Mouse (Mus musculus): ENCODE data around the gene Gcnt2. TPM values are rescaled to one million over a fixed set of nuclear protein-coding genes. Genes with fewer than 3 reads are reported as not detected.
"Not testable (repeated sequence)": the region's sequence is repeated elsewhere in the genome, so short reads cannot be mapped to it uniquely, and the experiment has no call there.

The Gcnt2 gene
- polyA plus RNA-seq, 1 experiment from 2014 or later, result 7.4 TPM

GRCm38 (mm10) chr13:40892547-40892946 lies 33.0 kb downstream of the Gcnt2 start:
- H3K27me3 ChIP-seq (ENCODE audit: control insufficient read depth, insufficient read depth, low read length), result 0 out of 2 replicates have a peak, but pooled peaks cover 3% of the 10 kb centered on the region
- DNase-seq (ENCODE audit: low spot score) (no peak), ATAC-seq (ENCODE audit: low FRiP score) (no peak)
- H3K9me3 ChIP-seq (ENCODE audit: control insufficient read depth, low read length), result no peaks in the 10 kb centered on the region
- H3K4me2 ChIP-seq (replicated peaks; ENCODE audit: low read depth, low read length), result no peak overlapping the region
- H3K4me3 ChIP-seq (ENCODE audit: low read depth, low read length), result no peak overlapping the region
- H3K9ac ChIP-seq (ENCODE audit: low read depth, low read length), result no peak overlapping the region
- 89% methylated on average over 4 of the region's 4 CpGs for WGBS
- no peaks in the 10 kb centered on the region for H3K4me1 ChIP-seq (replicated peaks; ENCODE audit: control insufficient read depth, insufficient read depth, low read length)
- H3K36me3 ChIP-seq (ENCODE audit: control insufficient read depth, insufficient read depth, low read length), result no peaks in the 10 kb centered on the region
- H3K27ac ChIP-seq (ENCODE audit: low read depth, low read length), result no peak overlapping the region

GRCm38 (mm10) chr13:40893573-40893972 lies 34.0 kb downstream of the Gcnt2 start:
- ATAC-seq (ENCODE audit: low FRiP score) (no peak), DNase-seq (ENCODE audit: low spot score) (no peak)
- H3K9me3 ChIP-seq (ENCODE audit: control insufficient read depth, low read length), result no peaks in the 10 kb centered on the region
- no peaks in the 10 kb centered on the region for H3K36me3 ChIP-seq (ENCODE audit: control insufficient read depth, insufficient read depth, low read length)
- H3K9ac ChIP-seq (ENCODE audit: low read depth, low read length), result no peak overlapping the region
- no peak overlapping the region for H3K4me2 ChIP-seq (replicated peaks; ENCODE audit: low read depth, low read length)
- no peak overlapping the region for H3K4me3 ChIP-seq (ENCODE audit: low read depth, low read length)
- 69% methylated on average over 3 of the region's 3 CpGs for WGBS
- no peaks in the 10 kb centered on the region for H3K4me1 ChIP-seq (replicated peaks; ENCODE audit: control insufficient read depth, insufficient read depth, low read length)
- H3K27ac ChIP-seq (ENCODE audit: low read depth, low read length), result no peak overlapping the region
- H3K27me3 ChIP-seq (ENCODE audit: control insufficient read depth, insufficient read depth, low read length), result no peaks in the 10 kb centered on the region

GRCm38 (mm10) chr13:40898049-40898690 lies 38.6 kb downstream of the Gcnt2 start:
- DNase-seq (ENCODE audit: low spot score); H3K27ac ChIP-seq (ENCODE audit: low read depth, low read length); H3K27me3 ChIP-seq (ENCODE audit: control insufficient read depth, insufficient read depth, low read length); H3K36me3 ChIP-seq (ENCODE audit: control insufficient read depth, insufficient read depth, low read length); H3K9ac ChIP-seq (ENCODE audit: low read depth, low read length); H3K4me1 ChIP-seq (replicated peaks; ENCODE audit: control insufficient read depth, insufficient read depth, low read length); ATAC-seq (ENCODE audit: low FRiP score); H3K4me3 ChIP-seq (ENCODE audit: low read depth, low read length); H3K4me2 ChIP-seq (replicated peaks; ENCODE audit: low read depth, low read length); H3K9me3 ChIP-seq (ENCODE audit: control insufficient read depth, low read length): not testable (repeated sequence)
- 74% methylated on average over 13 of the region's 14 CpGs for WGBS

GRCm38 (mm10) chr13:40898698-40899097 lies 39.1 kb downstream of the Gcnt2 start:
- H3K4me3 ChIP-seq (ENCODE audit: low read depth, low read length), result no peak overlapping the region
- 94% methylated on average over 4 of the region's 4 CpGs for WGBS
- H3K4me2 ChIP-seq (replicated peaks; ENCODE audit: low read depth, low read length), result no peak overlapping the region
- H3K27ac ChIP-seq (ENCODE audit: low read depth, low read length), result no peak overlapping the region
- ATAC-seq (ENCODE audit: low FRiP score), result no peak
- H3K9ac ChIP-seq (ENCODE audit: low read depth, low read length), result no peak overlapping the region
- DNase-seq (ENCODE audit: low spot score), result no peak
- no peaks in the 10 kb centered on the region for H3K4me1 ChIP-seq (replicated peaks; ENCODE audit: control insufficient read depth, insufficient read depth, low read length)
- no peaks in the 10 kb centered on the region for H3K27me3 ChIP-seq (ENCODE audit: control insufficient read depth, insufficient read depth, low read length)
- H3K36me3 ChIP-seq (ENCODE audit: control insufficient read depth, insufficient read depth, low read length), result no peaks in the 10 kb centered on the region
- no peaks in the 10 kb centered on the region for H3K9me3 ChIP-seq (ENCODE audit: control insufficient read depth, low read length)

- H3K27ac ChIP-seq (ENCODE audit: low read depth, low read length), result no peak overlapping the region
- no peaks in the 10 kb centered on the region for H3K27me3 ChIP-seq (ENCODE audit: control insufficient read depth, insufficient read depth, low read length)
- H3K36me3 ChIP-seq (ENCODE audit: control insufficient read depth, insufficient read depth, low read length), result no peaks in the 10 kb centered on the region
- ATAC-seq (ENCODE audit: low FRiP score), result no peak
- H3K4me2 ChIP-seq (replicated peaks; ENCODE audit: low read depth, low read length), result no peak overlapping the region
- H3K4me1 ChIP-seq (replicated peaks; ENCODE audit: control insufficient read depth, insufficient read depth, low read length), result no peaks in the 10 kb centered on the region
- H3K9me3 ChIP-seq (ENCODE audit: control insufficient read depth, low read length), result no peaks in the 10 kb centered on the region
- no peak overlapping the region for H3K9ac ChIP-seq (ENCODE audit: low read depth, low read length)
- DNase-seq (ENCODE audit: low spot score), result no peak
- no peak overlapping the region for H3K4me3 ChIP-seq (ENCODE audit: low read depth, low read length)
- 75% methylated on average over 8 of the region's 8 CpGs for WGBS
These were observed 39.9 kb downstream of the Gcnt2 start for GRCm38 (mm10) chr13:40899349-40899993.

- Histone ChIP-seq H3K9ac (ENCODE audit: low read depth, low read length) (no peak overlapping the region), H3K27me3 (ENCODE audit: control insufficient read depth, insufficient read depth, low read length) (no peaks in the 10 kb centered on the region), H3K9me3 (ENCODE audit: control insufficient read depth, low read length) (no peaks in the 10 kb centered on the region), H3K4me1 (replicated peaks; ENCODE audit: control insufficient read depth, insufficient read depth, low read length) (no peaks in the 10 kb centered on the region), H3K4me2 (replicated peaks; ENCODE audit: low read depth, low read length) (no peak overlapping the region), H3K27ac (ENCODE audit: low read depth, low read length) (no peak overlapping the region), H3K36me3 (ENCODE audit: control insufficient read depth, insufficient read depth, low read length) (no peaks in the 10 kb centered on the region), H3K4me3 (ENCODE audit: low read depth, low read length) (no peak overlapping the region)
- DNase-seq (ENCODE audit: low spot score) (no peak), ATAC-seq (ENCODE audit: low FRiP score) (no peak)
- WGBS, result 72% methylated on average over 15 of the region's 15 CpGs
These were observed 40.7 kb downstream of the Gcnt2 start for GRCm38 (mm10) chr13:40899994-40900970.

- no peak overlapping the region for H3K4me3 ChIP-seq (ENCODE audit: low read depth, low read length)
- H3K9me3 ChIP-seq (ENCODE audit: control insufficient read depth, low read length), result no peaks in the 10 kb centered on the region
- no peaks in the 10 kb centered on the region for H3K4me1 ChIP-seq (replicated peaks; ENCODE audit: control insufficient read depth, insufficient read depth, low read length)
- no peak for DNase-seq (ENCODE audit: low spot score)
- H3K27me3 ChIP-seq (ENCODE audit: control insufficient read depth, insufficient read depth, low read length), result no peaks in the 10 kb centered on the region
- H3K36me3 ChIP-seq (ENCODE audit: control insufficient read depth, insufficient read depth, low read length), result no peaks in the 10 kb centered on the region
- H3K9ac ChIP-seq (ENCODE audit: low read depth, low read length), result no peak overlapping the region
- ATAC-seq (ENCODE audit: low FRiP score), result no peak
- no peak overlapping the region for H3K27ac ChIP-seq (ENCODE audit: low read depth, low read length)
- 85% methylated on average over 5 of the region's 5 CpGs for WGBS
- no peak overlapping the region for H3K4me2 ChIP-seq (replicated peaks; ENCODE audit: low read depth, low read length)
These were observed 41.7 kb downstream of the Gcnt2 start for GRCm38 (mm10) chr13:40901263-40901662.

GRCm38 (mm10) chr13:40901831-40902459 lies 42.4 kb downstream of the Gcnt2 start:
- Histone ChIP-seq H3K27ac (ENCODE audit: low read depth, low read length) (no peak overlapping the region), H3K4me1 (replicated peaks; ENCODE audit: control insufficient read depth, insufficient read depth, low read length) (no peaks in the 10 kb centered on the region), H3K4me3 (ENCODE audit: low read depth, low read length) (no peak overlapping the region), H3K4me2 (replicated peaks; ENCODE audit: low read depth, low read length) (no peak overlapping the region), H3K9me3 (ENCODE audit: control insufficient read depth, low read length) (no peaks in the 10 kb centered on the region), H3K9ac (ENCODE audit: low read depth, low read length) (no peak overlapping the region), H3K36me3 (ENCODE audit: control insufficient read depth, insufficient read depth, low read length) (no peaks in the 10 kb centered on the region), H3K27me3 (ENCODE audit: control insufficient read depth, insufficient read depth, low read length) (no peaks in the 10 kb centered on the region)
- WGBS, result 85% methylated on average over 12 of the region's 12 CpGs
- DNase-seq (ENCODE audit: low spot score) (no peak), ATAC-seq (ENCODE audit: low FRiP score) (no peak)

Data from hindbrain, embryonic 11.5 days (tissue).